Mouse (Mus musculus) testis, postnatal 10 days (tissue): ENCODE measurements around the gene H2afz.
A peak's percentile ranks its signal among the peaks of the same experiment; 100 is the strongest.
"Not testable (repeated sequence)": the region's sequence is repeated elsewhere in the genome, so short reads cannot be mapped to it uniquely, and the experiment has no call there.

Experiments used
- DNase-seq: peaks from one replicate; pipeline ENCODE4 v3.0.0; 2021; ENCODE audit warnings: low spot score

Gene H2afz

DNA sequence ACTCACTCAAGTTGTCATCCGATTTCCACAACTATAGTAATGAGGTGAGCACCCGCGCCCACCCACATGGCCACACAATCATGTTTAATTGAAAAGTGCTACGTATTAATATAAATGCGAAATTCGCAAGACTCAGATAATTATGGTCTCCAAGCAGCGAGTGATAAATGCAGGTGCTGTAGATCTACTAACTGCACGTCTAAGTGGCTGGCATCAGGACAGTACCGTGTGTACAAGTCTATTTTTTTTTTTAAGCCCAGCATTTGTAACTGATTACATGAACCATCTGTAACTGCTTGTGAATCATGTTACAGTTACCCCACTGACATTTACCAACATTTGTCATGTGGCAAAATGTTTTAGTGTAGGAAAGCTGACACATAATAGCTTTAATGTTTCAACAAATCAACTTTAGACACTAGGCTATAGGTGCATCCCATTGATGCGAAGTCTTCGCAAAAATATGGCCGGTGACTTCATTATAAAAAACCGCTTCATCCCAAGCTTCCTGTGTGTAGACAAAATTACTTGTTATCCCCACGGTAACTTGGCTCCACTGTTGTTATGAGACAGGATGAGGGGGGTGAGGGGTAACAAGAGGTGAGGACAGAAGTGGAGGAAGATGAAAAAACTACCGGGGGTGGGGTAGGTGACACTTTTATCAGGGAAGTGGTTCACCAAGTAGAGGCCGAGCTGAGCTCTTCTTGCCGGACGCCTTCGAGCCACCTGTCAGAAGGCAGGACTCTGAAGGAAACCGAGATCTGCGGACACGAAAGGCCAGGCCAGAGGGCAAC, 760 bp upstream of the H2afz start:
- DNase-seq: no peak

- DNase-seq: peak; percentile 96
Observed at GRCm38 (mm10) chr3:137864988-137865982, 998 bp downstream of the H2afz start.

- DNase-seq: no peak
Observed at GRCm38 (mm10) chr3:137867133-137867436, 2.8 kb downstream of the H2afz start.

GRCm38 (mm10) chr3:137867437-137868093, 3.3 kb downstream of the H2afz start, which contains the start of gene Dnajb14:
Gene Dnajb14 (plus strand): TSS chr3:137867675.
- peak; percentile 70 for DNase-seq

- no peak for DNase-seq
Observed at GRCm38 (mm10) chr3:137868094-137868913, 4.0 kb downstream of the H2afz start.

- DNase-seq: no peak
Observed at GRCm38 (mm10) chr3:137869395-137869794, 5.1 kb downstream of the H2afz start.

DNA sequence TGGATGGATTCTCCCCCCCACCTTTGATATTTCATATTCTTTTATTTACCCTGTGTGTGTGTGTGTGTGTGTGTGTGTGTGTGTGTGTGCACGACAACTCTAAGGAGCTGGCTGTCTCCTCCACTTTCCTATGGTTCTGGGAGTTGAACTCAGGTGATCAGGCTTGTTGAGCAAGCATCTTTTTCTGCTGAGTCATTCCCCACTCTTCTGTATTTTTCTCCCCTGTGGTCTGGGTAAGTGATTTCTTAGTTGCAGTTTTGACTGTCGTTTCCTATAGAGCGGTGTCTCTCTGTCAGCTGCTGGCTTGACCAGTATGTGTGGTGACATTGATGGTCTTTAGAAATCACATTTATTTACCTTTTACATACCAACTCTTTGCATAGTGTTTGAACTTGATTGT, 15.0 kb downstream of the H2afz start:
- no peak for DNase-seq

DNA sequence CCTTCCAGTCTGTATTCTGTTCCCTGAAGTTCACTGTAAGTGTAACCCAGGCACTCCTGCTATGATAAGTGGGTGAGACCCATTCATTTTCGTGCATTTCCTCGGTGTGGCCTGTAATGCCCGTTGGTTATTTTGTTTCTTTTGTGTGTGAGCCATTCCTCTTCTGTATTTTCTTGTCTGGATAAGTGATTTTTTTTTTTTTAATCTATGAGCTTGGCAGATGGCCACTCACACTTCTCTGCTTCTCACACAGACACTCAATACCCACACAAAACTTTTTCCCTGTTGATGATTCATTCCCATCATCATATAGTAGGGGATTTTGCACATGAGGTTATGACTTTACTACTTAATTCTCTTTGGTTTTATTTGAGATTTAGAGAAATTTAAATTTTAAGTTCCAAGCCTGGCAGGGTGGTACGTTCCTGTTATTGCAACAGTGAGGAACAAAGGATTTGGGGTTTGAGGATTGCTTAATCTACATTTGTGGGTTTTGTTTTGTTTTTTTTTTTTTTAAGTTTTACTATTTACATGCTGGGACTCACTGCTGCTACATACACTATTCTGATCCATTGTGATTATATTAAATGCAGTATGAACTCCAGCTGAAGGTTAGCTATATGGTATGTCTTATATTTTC, 15.9 kb downstream of the H2afz start:
- DNase-seq: no peak

DNA sequence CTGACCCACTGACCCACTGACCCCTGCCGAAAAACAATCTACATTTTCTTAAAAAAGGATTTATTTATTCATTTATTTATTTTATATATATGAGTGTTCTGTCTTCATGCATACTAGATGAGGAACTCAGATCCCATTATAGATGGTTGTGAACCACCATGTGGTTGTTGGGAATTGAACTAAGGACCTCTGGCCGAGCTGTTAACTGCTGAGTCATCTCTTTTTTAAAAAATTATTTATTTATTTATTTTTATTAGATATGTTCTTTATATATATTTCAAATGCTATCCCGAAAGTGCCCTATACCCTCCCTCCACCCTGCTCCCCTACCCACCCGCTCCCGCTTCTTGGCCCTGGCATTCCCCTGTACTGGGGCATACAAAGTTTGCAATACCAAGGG, 16.8 kb downstream of the H2afz start:
- DNase-seq: no peak

DNA sequence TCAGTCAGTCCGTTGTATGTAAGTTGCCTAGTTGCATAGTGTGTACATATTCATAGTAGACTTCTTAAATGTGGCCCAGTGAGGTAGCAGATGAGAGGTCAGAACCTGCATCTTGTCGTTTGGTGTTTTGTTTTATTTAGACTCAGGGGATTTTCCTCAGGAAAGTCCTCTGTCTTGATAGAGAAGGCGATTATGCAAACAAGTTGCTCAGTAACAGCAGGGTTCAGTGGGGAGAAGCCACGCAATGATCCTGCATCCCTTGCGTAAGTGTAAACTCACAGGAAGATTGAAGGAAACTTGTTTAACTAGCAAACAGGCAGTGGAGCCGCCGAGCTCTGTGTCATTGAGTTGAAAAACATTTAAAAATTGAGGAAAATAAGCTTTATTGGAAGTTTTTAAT, 23.7 kb downstream of the H2afz start:
- no peak for DNase-seq

DNA sequence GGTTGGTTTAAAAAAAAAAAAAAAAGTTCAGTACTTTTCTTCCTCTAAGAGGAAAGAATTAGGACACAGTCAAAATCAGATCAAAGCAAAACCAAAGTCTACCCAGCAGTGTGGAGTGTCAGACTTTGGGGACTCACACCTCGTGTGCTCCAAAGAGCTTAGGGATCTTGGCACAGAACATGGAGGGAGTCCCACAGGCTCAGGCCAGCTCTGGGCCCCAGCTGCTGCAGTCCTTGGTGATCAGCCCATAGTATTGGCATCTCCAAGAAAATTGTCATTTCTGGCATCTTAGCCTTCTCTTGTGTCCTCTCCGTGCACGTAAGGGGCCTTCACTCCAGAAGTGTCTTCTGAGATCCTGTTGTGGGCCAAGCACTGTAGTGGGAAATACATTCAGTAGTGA, 26.8 kb downstream of the H2afz start:
- no peak for DNase-seq

- no peak for DNase-seq
Observed at GRCm38 (mm10) chr3:137892118-137892517, 27.8 kb downstream of the H2afz start.

GRCm38 (mm10) chr3:137893789-137894188, 29.5 kb downstream of the H2afz start:
- no peak for DNase-seq

DNA sequence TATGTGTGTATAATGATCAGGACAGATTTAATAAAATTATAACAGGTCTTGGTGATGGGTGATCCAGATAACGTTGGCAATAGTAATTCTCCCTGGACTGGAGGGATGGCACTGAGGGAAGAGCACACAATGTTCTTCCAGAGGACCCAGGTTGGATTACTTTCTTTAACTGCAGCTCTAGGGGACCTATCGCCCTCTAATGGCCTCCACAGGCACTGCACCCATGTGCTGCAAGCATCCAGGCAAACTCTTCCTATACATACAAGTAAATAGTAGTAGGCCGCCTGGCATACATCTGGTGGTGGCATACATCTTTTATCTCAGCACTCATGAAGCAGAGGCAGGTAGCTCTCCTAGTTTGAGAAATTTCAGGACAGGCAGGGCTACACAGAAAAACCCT, 30.9 kb downstream of the H2afz start:
- DNase-seq: no peak

DNA sequence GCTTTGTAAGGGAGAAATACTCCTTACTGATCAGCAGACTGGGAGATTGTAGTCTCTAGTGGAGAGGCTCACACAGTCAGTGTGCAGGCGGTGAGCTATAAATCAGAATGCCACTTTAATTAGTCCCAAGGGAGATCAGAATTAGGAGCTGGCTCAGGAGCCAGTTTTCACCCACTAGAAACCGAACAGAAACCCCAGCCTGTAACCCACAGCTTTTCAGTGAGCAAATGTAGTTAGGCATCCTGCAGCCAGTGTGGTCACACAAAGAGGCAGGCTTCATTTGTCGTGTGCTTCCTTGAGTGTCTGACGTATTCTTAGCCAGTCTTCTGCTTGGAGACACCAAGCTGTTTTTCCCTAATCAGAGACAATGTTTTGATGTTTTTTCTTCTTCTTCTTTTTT, 32.1 kb downstream of the H2afz start:
- DNase-seq: no peak

- no peak for DNase-seq
Observed at GRCm38 (mm10) chr3:137896867-137897266, 32.6 kb downstream of the H2afz start.

DNA sequence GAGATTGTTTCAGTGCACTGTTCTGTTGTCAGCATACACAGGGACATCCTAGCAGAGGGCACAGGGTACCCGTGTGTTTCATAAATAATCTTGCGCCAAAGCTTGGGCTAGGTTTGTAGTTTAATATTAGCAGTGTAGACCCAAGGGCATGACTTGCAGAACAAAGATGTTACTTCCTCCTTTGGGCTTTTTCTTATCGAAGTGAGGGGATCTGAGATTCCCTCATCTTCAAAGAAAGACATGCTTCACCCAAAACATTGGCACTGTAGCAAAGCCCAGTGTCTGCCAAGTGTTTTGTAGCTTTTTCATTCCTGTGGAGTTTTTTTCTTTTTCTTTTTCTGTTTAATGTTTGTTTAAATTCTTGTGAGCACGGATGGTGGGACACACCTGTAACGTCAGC, 33.4 kb downstream of the H2afz start:
- no peak for DNase-seq

- DNase-seq: no peak
Observed at GRCm38 (mm10) chr3:137900149-137900548, 35.9 kb downstream of the H2afz start.

GRCm38 (mm10) chr3:137913093-137913492, 48.8 kb downstream of the H2afz start:
- no peak for DNase-seq

DNA sequence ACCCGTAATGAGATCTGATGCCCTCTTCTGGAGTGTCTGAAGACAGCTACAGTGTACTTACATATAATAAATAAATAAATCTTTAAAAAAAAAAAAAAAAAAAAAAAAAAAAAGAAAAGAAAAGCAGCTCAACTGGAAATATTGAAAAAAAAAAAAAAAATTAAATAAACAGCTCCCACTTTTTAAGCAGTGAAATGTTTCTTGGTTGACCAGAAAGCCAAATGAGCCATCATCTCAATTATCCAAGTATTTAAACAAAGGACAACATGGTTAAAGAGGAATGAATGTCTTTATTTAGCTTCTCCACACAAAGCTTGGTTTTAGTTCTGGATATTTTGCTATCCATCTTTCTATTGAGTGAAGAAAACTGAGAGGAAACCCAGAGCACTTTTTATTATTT, 50.3 kb downstream of the H2afz start:
- not testable (repeated sequence) for DNase-seq
